Mouse (Mus musculus) erythroid progenitor cell, adult 5-6 weeks (primary cell): ENCODE data around the gene Prf1. TPM values are rescaled to one million over a fixed set of nuclear protein-coding genes. Genes with fewer than 3 reads are reported as not detected.

Experiments used
- ATAC-seq: replicated peaks from 2 replicates; pipeline ENCODE4 v1.8.0; 2016; ENCODE audit warnings: moderate number of reproducible peaks, mild to moderate bottlenecking, moderate TSS enrichment, inconsistent platforms; ENCODE audit not compliant: poor library complexity, low FRiP score, severe bottlenecking
- total RNA-seq, 2 experiments: library from RNA; stranded (forward) in 1 of 2; stranded (reverse) in 1 of 2; fragments of 150-400 nt in 1 of 2; fragments of 186-747, 209-891 nt in 1 of 2; gene quantifications; 2 replicates each; pipeline versions ENCODE4 v1.2.3 to v1.2.4; 2015 to 2017; ENCODE audit warnings: low replicate concordance in 2 of 2

Gene Prf1
- total RNA-seq, 2 experiments from 2014 or later: not detected

GRCm38 (mm10) chr10:61331046-61331445, 33.4 kb downstream of the Prf1 start:
- no peak for ATAC-seq

GRCm38 (mm10) chr10:61334545-61334944, 36.9 kb downstream of the Prf1 start:
- no peak for ATAC-seq

- ATAC-seq: no peak
Observed at GRCm38 (mm10) chr10:61336137-61336536, 38.5 kb downstream of the Prf1 start.

- no peak for ATAC-seq
Observed at GRCm38 (mm10) chr10:61336592-61336991, 39.0 kb downstream of the Prf1 start.

GRCm38 (mm10) chr10:61337665-61338064, 40.0 kb downstream of the Prf1 start:
- ATAC-seq: no peak

GRCm38 (mm10) chr10:61339216-61339615, 41.6 kb downstream of the Prf1 start:
- no peak for ATAC-seq

GRCm38 (mm10) chr10:61340247-61340646, 42.6 kb downstream of the Prf1 start:
- no peak for ATAC-seq

- no peak for ATAC-seq
Observed at GRCm38 (mm10) chr10:61341045-61341444, 43.4 kb downstream of the Prf1 start.

GRCm38 (mm10) chr10:61341557-61341956, 43.9 kb downstream of the Prf1 start:
- ATAC-seq: no peak

GRCm38 (mm10) chr10:61342750-61343149, 45.1 kb downstream of the Prf1 start:
- ATAC-seq: no peak

- ATAC-seq: no peak
Observed at GRCm38 (mm10) chr10:61343950-61344349, 46.3 kb downstream of the Prf1 start.

- ATAC-seq: no peak
Observed at GRCm38 (mm10) chr10:61345179-61345578, 47.5 kb downstream of the Prf1 start.

GRCm38 (mm10) chr10:61346374-61346773, 48.7 kb downstream of the Prf1 start:
- no peak for ATAC-seq

- ATAC-seq: no peak
Observed at GRCm38 (mm10) chr10:61351216-61351615, 53.6 kb downstream of the Prf1 start.

Other genes starting within 250 kb of the Prf1 start
- gene Pcbd1, start 208.5 kb upstream of the Prf1 start, total RNA-seq (2015; ENCODE audit: low replicate concordance): 9.4 TPM in 1 of 2 replicates, not detected in the other
- not detected in 2 replicates for gene Pcbd1, start 208.5 kb upstream of the Prf1 start, total RNA-seq (2017; ENCODE audit: low replicate concordance)
- gene Sgpl1, start 150.1 kb upstream of the Prf1 start, total RNA-seq (2015; ENCODE audit: low replicate concordance): 23.9 and 33.9 TPM in 2 replicates
- 11.9 and 24.0 TPM in 2 replicates for gene Sgpl1, start 150.1 kb upstream of the Prf1 start, total RNA-seq (2017; ENCODE audit: low replicate concordance)
- not detected in 2 replicates for gene Tbata, start 125.9 kb upstream of the Prf1 start, total RNA-seq (2015; ENCODE audit: low replicate concordance)
- gene Tbata, start 125.9 kb upstream of the Prf1 start, total RNA-seq (2017; ENCODE audit: low replicate concordance): not detected in 2 replicates
- 1.3 TPM in 1 of 2 replicates, not detected in the other for gene Adamts14, start 24.4 kb upstream of the Prf1 start, total RNA-seq (2015; ENCODE audit: low replicate concordance)
- 0.39 TPM in 1 of 2 replicates, not detected in the other for gene Adamts14, start 24.4 kb upstream of the Prf1 start, total RNA-seq (2017; ENCODE audit: low replicate concordance)
- gene Pald1, start 85.7 kb downstream of the Prf1 start, total RNA-seq (2015; ENCODE audit: low replicate concordance): not detected in 2 replicates
- gene Pald1, start 85.7 kb downstream of the Prf1 start, total RNA-seq (2017; ENCODE audit: low replicate concordance): 0.39 TPM in 1 of 2 replicates, not detected in the other
- gene Nodal, start 120.1 kb downstream of the Prf1 start, total RNA-seq (2015; ENCODE audit: low replicate concordance): not detected in 2 replicates
- gene Nodal, start 120.1 kb downstream of the Prf1 start, total RNA-seq (2017; ENCODE audit: low replicate concordance): not detected in 2 replicates
- gene Eif4ebp2, start 154.8 kb downstream of the Prf1 start, total RNA-seq (2015; ENCODE audit: low replicate concordance): 69.2 and 88.4 TPM in 2 replicates
- gene Eif4ebp2, start 154.8 kb downstream of the Prf1 start, total RNA-seq (2017; ENCODE audit: low replicate concordance): 9.1 and 9.5 TPM in 2 replicates
- gene Lrrc20, start 178.0 kb downstream of the Prf1 start, total RNA-seq (2015; ENCODE audit: low replicate concordance): 2.2 and 5.4 TPM in 2 replicates
- gene Lrrc20, start 178.0 kb downstream of the Prf1 start, total RNA-seq (2017; ENCODE audit: low replicate concordance): 2.5 and 2.6 TPM in 2 replicates